Mouse (Mus musculus): ENCODE results near the gene Gm3646.
A peak's percentile ranks its signal among the peaks of the same experiment; 100 is the strongest.

Gene Gm3646

GRCm38 (mm10) chr1:39779111-39779980 is 25.8 kb downstream of the Gm3646 start:
- no peak for DNase-seq

GRCm38 (mm10) chr1:39773991-39774729 is 31.0 kb downstream of the Gm3646 start:
- no peak for DNase-seq

- DNase-seq = no peak
Observed at GRCm38 (mm10) chr1:39773551-39773950, 31.6 kb downstream of the Gm3646 start.

GRCm38 (mm10) chr1:39772401-39773095 is 32.6 kb downstream of the Gm3646 start:
- DNase-seq = no peak

- no peak for DNase-seq
Observed at GRCm38 (mm10) chr1:39770436-39770835, 34.7 kb downstream of the Gm3646 start.

- DNase-seq = no peak
Observed at GRCm38 (mm10) chr1:39768017-39768416, 37.1 kb downstream of the Gm3646 start.

- DNase-seq = no peak
Observed at GRCm38 (mm10) chr1:39765854-39766493, 39.2 kb downstream of the Gm3646 start.

- DNase-seq = peak; percentile 29 to 40
Observed at GRCm38 (mm10) chr1:39762025-39762370, 43.1 kb downstream of the Gm3646 start.

GRCm38 (mm10) chr1:39761211-39762024 is 43.7 kb downstream of the Gm3646 start:
- DNase-seq = peak; percentile 7 to 20

GRCm38 (mm10) chr1:39760181-39760715 is 44.9 kb downstream of the Gm3646 start:
- DNase-seq = no peak

- no peak for DNase-seq
Observed at GRCm38 (mm10) chr1:39759231-39760175, 45.6 kb downstream of the Gm3646 start.

- no peak for DNase-seq
Observed at GRCm38 (mm10) chr1:39758244-39758643, 46.9 kb downstream of the Gm3646 start.

- no peak for DNase-seq
Observed at GRCm38 (mm10) chr1:39756952-39757351, 48.2 kb downstream of the Gm3646 start.

GRCm38 (mm10) chr1:39754224-39754957 is 50.7 kb downstream of the Gm3646 start:
- no peak for DNase-seq

Measured in spleen, adult 18-20 months (tissue).